Mouse (Mus musculus) gastrocnemius, postnatal 4 days (tissue): ENCODE data around the gene Fbxo9. TPM values are rescaled to one million over a fixed set of nuclear protein-coding genes. Genes with fewer than 3 reads are reported as not detected.
"Not testable (repeated sequence)": the region's sequence is repeated elsewhere in the genome, so short reads cannot be mapped to it uniquely, and the experiment has no call there.

Experiments
- DNase-seq, 2 experiments: peaks; one replicate each; pipeline ENCODE4 v3.0.0; 2021 to 2022; ENCODE audit warnings: low spot score in 2 of 2, mixed read lengths in 2 of 2
- long read RNA-seq, 2 experiments: library from polyadenylated mRNA; stranded (forward); transcript quantifications; one replicate each; pipeline ENCODE4 v2.0.0; 2021
- total RNA-seq, 2 experiments: library from RNA; stranded (reverse); gene quantifications; 2 replicates each; pipeline ENCODE4 v1.2.3; 2021

The Fbxo9 gene
- total RNA-seq = 10 to 100 TPM; 48.1 to 49.1 TPM
- long read RNA-seq, experiment 1, transcript Fbxo9-203 (6 exons, 1,201 nt) = minor isoform, 6 of 83 reads
- long read RNA-seq, experiment 1, transcript Fbxo9-202 (13 exons, 2,155 nt) = major isoform, 61 of 83 reads
- long read RNA-seq, experiment 1, partial matches to known transcripts = 7 of 83 reads
- long read RNA-seq, experiment 1, other reads (novel, unspliced or antisense) = 6 of 83 reads
- long read RNA-seq, experiment 2, transcript Fbxo9-202 (13 exons, 2,155 nt) = major isoform, 67 of 89 reads
- long read RNA-seq, experiment 2, partial matches to known transcripts = 3 of 89 reads
- long read RNA-seq, experiment 2, other reads (novel, unspliced or antisense) = 15 of 89 reads

DNA sequence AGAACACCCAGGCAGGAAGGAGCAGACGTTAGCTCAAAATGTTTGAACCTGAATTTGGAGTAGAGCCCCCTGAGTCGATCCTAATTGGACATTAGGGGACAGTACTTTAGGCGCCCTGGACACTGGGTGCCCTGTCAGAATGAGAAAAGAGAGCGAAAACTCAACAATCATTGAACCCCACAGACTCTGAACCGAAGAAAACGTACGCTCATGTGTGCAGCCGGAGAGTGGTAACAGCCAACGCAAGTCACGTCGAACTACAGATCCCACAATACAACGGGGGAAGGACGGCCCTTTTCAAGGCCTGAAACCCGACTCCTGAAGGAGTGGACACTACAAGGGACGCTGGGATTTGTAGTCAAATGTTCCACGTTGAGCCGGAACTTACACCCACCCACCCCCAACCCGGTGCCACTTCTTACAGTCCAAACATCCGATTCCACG is at the start of gene Fbxo9, which contains the start of gene Ick:
Gene Fbxo9, minus strand, starts transcription at position 270 of the 444 bp plus-strand sequence.
Gene Ick, plus strand, starts transcription at position 397 of the 444 bp plus-strand sequence.
- peak; percentile 69 to 82 for DNase-seq

DNA sequence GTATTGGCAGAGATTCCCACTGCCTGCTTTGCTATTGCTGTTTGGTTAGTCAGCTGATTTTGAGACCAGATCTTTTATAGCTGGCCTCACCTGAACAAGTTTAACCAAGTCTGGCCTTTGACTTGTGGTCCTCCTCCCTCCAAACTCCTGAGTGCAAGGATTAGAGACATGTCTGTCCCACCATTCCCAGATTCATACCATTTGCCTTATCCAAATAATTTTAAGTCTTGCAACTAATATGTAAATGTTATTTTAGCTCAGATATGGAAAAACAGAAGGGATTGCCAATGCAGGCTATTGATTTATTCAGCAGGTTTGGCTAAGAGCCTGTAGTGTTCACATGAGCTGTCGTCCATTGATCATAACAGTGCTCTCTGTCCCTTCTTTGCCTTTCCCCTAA is 48.4 kb upstream of the Fbxo9 start:
- DNase-seq = no peak

GRCm38 (mm10) chr9:78154211-78154977 is 45.5 kb upstream of the Fbxo9 start:
- no peak for DNase-seq

DNA sequence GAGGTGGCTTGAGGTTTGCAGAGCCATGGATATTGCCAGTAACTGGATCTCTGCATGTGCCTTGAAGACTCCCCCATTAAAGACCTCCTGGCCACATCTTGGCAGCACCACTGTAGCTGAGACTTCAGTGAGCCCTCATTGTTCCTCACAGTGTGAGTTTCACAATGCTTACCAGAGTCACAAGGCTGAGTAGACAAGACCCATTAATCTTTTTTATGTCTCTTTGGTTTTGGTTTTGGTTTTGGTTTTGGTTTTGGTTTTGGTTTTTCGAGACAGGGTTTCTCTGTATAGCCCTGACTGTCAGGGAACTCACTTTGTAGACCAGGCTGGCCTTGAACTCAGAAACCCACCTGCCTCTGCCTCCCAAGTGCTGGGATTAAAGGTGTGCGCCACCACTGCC is 40.9 kb upstream of the Fbxo9 start:
- DNase-seq = not testable (repeated sequence)

GRCm38 (mm10) chr9:78148149-78148548 is 39.3 kb upstream of the Fbxo9 start:
- DNase-seq = no peak

- no peak for DNase-seq
Observed at GRCm38 (mm10) chr9:78146627-78147026, 37.8 kb upstream of the Fbxo9 start.

GRCm38 (mm10) chr9:78146099-78146498 is 37.2 kb upstream of the Fbxo9 start:
- no peak for DNase-seq

- no peak for DNase-seq
Observed at GRCm38 (mm10) chr9:78139463-78139862, 30.6 kb upstream of the Fbxo9 start.

DNA sequence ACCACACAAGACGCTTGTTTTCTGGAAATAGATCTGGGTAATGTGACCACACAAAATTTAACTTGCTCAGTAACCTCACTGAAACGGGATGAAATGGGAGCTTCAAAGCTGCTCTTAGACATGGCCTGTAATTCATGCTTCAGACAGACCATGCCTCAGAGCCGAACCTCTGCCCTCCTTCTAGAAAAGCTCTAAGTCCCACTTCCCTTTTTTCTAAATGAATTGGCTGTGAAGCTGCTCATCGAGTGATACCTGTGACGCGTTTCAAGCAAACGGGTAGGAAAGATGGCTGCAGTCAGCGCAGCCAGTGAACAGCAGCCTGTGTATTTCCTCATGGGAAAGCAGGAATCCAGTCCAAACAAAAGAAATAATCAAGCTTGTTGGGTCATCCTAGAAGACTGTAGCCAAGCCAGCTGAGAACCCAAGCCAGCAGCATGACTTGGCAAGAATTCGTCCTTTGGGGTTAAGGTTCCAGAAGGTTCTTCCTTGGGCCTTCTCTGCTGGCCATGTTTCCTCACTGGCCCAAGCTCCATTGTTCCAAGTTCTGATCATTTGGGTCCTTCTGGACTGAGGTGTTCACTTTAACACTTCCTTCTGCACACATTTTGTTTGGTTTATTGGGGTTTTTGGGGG is 29.3 kb upstream of the Fbxo9 start:
- DNase-seq = no peak

GRCm38 (mm10) chr9:78135658-78136057 is 26.8 kb upstream of the Fbxo9 start:
- DNase-seq = no peak

DNA sequence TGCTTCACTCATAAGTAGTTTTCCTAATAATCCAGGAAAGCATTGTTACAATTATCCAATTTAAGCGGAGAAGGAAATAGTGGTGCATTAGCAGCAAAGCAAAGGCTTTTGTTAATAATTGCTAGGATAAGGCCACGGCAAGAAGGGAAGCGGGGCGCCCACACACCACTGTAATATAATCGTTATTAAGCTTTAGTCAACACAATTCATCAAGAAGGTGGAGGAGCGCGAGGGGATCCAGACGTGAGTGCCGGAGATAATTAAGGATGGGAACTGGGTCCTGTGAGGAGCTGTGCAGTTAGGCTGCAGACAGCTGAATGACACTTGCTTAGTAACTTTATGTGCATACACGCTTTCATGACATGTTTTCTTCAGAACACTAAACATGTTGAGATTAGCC is 17.8 kb upstream of the Fbxo9 start:
- no peak for DNase-seq

DNA sequence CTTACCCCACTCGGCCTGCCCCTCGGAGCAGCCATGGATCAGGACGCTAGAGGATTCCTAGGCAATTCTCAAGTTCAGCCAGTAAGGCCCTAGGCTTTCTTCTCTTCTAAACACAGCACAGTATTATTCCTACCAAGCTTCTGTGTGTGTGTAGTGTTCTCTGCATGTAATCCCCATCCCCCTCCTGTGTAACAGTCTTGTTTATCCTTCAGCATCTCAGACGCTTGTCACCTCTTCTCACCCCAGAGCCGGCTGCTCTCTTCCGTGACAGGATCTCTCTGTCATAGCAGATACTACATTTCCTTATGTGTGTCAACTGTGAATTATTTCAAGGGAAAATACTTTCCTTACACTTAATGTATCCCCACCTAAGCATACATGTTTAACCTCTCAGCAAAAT is 17.1 kb upstream of the Fbxo9 start:
- no peak for DNase-seq

DNA sequence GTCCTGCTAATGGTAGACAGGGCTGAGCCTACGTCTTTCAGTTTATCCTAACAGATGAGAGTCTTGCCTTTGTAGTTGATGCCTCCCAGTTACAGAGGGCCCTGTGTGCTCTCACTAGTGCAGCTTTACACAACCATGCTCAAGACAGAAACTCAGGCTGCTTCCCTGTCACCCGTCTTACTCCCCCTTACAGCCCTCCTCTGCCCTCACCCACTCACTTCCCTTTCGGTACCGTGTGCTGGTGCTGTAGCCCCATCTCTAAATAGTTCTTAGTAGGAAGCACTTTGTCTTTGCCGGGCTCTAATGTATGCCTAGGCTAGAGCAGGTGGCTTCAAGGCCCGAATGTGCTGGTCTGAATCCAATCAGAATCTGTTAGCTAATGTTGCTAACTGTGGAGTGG is 15.4 kb upstream of the Fbxo9 start:
- no peak for DNase-seq

- DNase-seq = no peak
Observed at GRCm38 (mm10) chr9:78122939-78123712, 14.3 kb upstream of the Fbxo9 start.

DNA sequence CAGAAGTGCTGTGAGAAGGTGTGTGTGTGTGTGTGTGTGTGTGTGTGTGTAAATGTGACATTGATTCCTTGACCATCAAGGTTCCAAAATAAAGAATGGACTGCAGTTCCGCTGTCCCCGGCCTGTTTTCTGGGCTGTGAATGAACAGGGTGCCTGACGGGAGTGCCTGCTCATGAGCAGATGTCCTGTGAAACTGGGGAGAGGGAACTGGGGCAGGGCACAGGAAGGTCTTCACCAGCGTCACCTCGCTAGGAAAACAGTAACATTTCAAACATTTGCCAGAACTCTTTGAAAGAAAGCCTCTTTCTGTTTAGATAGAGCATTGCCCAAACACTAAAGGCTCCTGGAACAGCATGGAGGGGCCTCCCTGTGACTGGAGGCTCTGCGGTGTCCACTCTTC is 13.1 kb upstream of the Fbxo9 start:
- DNase-seq = no peak

DNA sequence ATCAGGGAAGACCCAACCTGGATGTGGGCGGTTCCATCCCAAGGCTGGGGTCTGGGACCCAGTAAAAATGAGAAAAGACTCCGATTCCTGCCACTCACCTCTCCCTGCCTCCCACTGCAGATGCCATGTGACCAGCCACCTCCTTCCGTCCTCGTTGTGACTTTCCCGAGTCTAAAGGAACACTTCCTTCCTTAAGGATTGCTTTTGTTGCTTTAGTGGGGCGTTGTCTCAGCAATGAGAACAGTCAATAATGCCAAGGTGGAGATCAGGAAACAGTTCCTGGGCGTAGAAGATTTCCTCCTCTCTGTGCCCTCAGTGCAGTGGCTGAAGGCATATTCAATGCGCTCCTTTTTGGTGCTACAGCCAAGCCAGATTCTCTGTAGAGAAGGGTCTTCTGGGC is 12.5 kb upstream of the Fbxo9 start:
- DNase-seq = no peak

DNA sequence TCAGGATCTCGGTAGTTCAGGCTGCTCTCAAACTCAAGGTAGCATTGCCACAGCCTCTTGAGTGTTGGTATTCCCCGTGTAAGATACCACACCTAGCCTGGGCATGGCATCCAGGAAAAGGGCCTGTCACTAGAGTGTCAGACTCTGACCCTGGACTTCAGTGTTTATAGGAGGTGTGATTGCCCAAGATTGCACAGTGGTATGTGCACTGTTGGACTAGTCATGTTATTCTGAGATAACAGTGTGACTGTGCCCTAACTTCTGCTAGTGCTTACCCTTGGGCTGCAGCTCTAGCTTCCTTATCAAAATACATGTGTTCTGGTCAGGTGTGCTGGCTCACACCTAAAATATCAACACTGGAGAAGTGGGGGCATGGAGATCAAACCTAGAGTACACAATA is 8.8 kb upstream of the Fbxo9 start:
- DNase-seq = no peak

GRCm38 (mm10) chr9:78115746-78116145 is 6.9 kb upstream of the Fbxo9 start:
- no peak for DNase-seq

- DNase-seq = no peak
Observed at GRCm38 (mm10) chr9:78113538-78113885, 4.6 kb upstream of the Fbxo9 start.

- peak; percentile 88 to 92 for DNase-seq
Observed at GRCm38 (mm10) chr9:78112770-78113537, 4.1 kb upstream of the Fbxo9 start.
